Mouse (Mus musculus): ENCODE data around the gene Vegfa.

DNA sequence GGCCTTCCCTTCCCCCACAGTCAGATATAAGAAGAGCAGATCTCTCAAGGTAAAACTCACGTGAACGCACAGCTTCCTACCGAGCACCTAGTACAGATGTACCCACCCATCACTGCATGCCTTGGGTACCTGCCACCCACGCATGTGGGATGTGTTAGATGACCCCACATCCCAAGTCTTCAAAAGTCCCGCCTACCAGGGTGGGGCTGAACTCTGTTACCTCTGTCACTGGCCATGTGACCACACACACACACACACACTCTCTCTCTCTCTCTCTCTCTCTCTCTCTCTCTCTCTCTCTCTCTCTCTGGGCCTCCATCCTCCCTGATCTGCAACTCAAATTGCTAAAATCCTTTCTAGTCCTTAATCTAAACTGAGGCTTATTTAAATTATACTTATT, 27.7 kb downstream of the Vegfa start:
- TF ChIP-seq EP300 (IDR thresholded peaks at IDR 0.05; ENCODE audit: low read length) = no peak
- no peak for TF ChIP-seq KAT2A (IDR thresholded peaks at IDR 0.05; ENCODE audit: insufficient replicate concordance, low read length)
- no peak for TF ChIP-seq USF2 (conservative IDR thresholded peaks at IDR 0.05; ENCODE audit: low read depth, low read length)
- TF ChIP-seq CTCF (conservative IDR thresholded peaks at IDR 0.05 in 1 of 2, IDR thresholded peaks at IDR 0.05 in 1 of 2; ENCODE audit: low read depth in 2 of 2, low read length in 2 of 2) = no peak
- TF ChIP-seq MAZ (IDR thresholded peaks at IDR 0.05; ENCODE audit: low read depth, low read length) = no peak
- no peak for TF ChIP-seq GABPA (IDR thresholded peaks at IDR 0.05; ENCODE audit: insufficient replicate concordance, low read depth, low read length)
- TF ChIP-seq ZNF384 (IDR thresholded peaks at IDR 0.05; ENCODE audit: low read depth, low read length) = no peak
- TF ChIP-seq POLR2A (IDR thresholded peaks at IDR 0.05; ENCODE audit: low read depth, low read length) = no peak
- no peak for TF ChIP-seq CHD2 (IDR thresholded peaks at IDR 0.05; ENCODE audit: low read length)
- no peak for TF ChIP-seq SIN3A (IDR thresholded peaks at IDR 0.05; ENCODE audit: low read length)
